Mouse (Mus musculus): ENCODE results near the gene Tnxb. TPM values are rescaled to one million over a fixed set of nuclear protein-coding genes. Genes with fewer than 3 reads are reported as not detected.
A peak's percentile ranks its signal among the peaks of the same experiment; 100 is the strongest.

Tnxb gene
- polyA plus RNA-seq, 1 experiment from 2014 or later, result 2.2 TPM

- Histone ChIP-seq H3K27me3 (replicated peaks; ENCODE audit: control insufficient read depth, insufficient read depth, low read length) (peaks cover 13% of the 10 kb centered on the region; the same call in 1 of the 2 replicates), H3K27ac (ENCODE audit: low read depth) (no peak overlapping the region), H3K36me3 (ENCODE audit: control insufficient read depth, insufficient read depth, low read length) (peaks cover 3% of the 10 kb centered on the region; the same call in 1 of the 2 replicates), H3K4me2 (ENCODE audit: low read length) (no peak overlapping the region), H3K4me3 (ENCODE audit: low read depth, low read length) (no peak overlapping the region), H3K9me3 (ENCODE audit: control insufficient read depth, low read length) (no peaks in the 10 kb centered on the region), H3K9ac (ENCODE audit: low read length) (no peak overlapping the region), H3K4me1 (replicated peaks; ENCODE audit: control insufficient read depth, insufficient read depth, low read length) (peaks cover 18% of the 10 kb centered on the region)
- ATAC-seq (replicated peaks; ENCODE audit: low FRiP score, low TSS enrichment, low read depth), result no peak
- DNase-seq (ENCODE audit: low spot score), result no peak
- 55% methylated on average over 12 of the region's 12 CpGs for WGBS
Measured at GRCm38 (mm10) chr17:34659181-34659896, 11.0 kb upstream of the Tnxb start.

- Histone ChIP-seq H3K36me3 (ENCODE audit: control insufficient read depth, insufficient read depth, low read length) (no peaks in the 10 kb centered on the region), H3K4me3 (ENCODE audit: low read depth, low read length) (no peak overlapping the region), H3K9ac (ENCODE audit: low read length) (no peak overlapping the region), H3K4me2 (ENCODE audit: low read length) (no peak overlapping the region), H3K4me1 (replicated peaks; ENCODE audit: control insufficient read depth, insufficient read depth, low read length) (peaks cover 18% of the 10 kb centered on the region), H3K9me3 (ENCODE audit: control insufficient read depth, low read length) (no peaks in the 10 kb centered on the region), H3K27ac (ENCODE audit: low read depth) (no peak overlapping the region), H3K27me3 (replicated peaks; ENCODE audit: control insufficient read depth, insufficient read depth, low read length) (peaks cover 13% of the 10 kb centered on the region; the same call in 1 of the 2 replicates)
- ATAC-seq (replicated peaks; ENCODE audit: low FRiP score, low TSS enrichment, low read depth) (no peak), DNase-seq (ENCODE audit: low spot score) (no peak)
- 64% methylated on average over 3 of the region's 3 CpGs for WGBS
Measured at GRCm38 (mm10) chr17:34659897-34660214, 10.5 kb upstream of the Tnxb start.

- no peak overlapping the region for H3K27ac ChIP-seq (ENCODE audit: low read depth)
- 39% methylated on average over 8 of the region's 11 CpGs for WGBS
- ATAC-seq (replicated peaks; ENCODE audit: low FRiP score, low TSS enrichment, low read depth) (no peak), DNase-seq (ENCODE audit: low spot score) (no peak)
- no peaks in the 10 kb centered on the region for H3K9me3 ChIP-seq (ENCODE audit: control insufficient read depth, low read length)
- H3K4me1 ChIP-seq (replicated peaks; ENCODE audit: control insufficient read depth, insufficient read depth, low read length), result peaks cover 14% of the 10 kb centered on the region
- H3K9ac ChIP-seq (ENCODE audit: low read length), result no peak overlapping the region
- peak overlapping the region; percentile 38; the same call in 1 of the 2 replicates for H3K4me2 ChIP-seq (ENCODE audit: low read length)
- peaks cover 13% of the 10 kb centered on the region; the same call in 1 of the 2 replicates for H3K27me3 ChIP-seq (replicated peaks; ENCODE audit: control insufficient read depth, insufficient read depth, low read length)
- no peak overlapping the region for H3K4me3 ChIP-seq (ENCODE audit: low read depth, low read length)
- H3K36me3 ChIP-seq (ENCODE audit: control insufficient read depth, insufficient read depth, low read length), result no peaks in the 10 kb centered on the region
Measured at GRCm38 (mm10) chr17:34660259-34660820, 10.0 kb upstream of the Tnxb start.

GRCm38 (mm10) chr17:34661121-34661591, 9.2 kb upstream of the Tnxb start:
- Histone ChIP-seq H3K4me3 (ENCODE audit: low read depth, low read length) (peak overlapping the region; percentile 11; the same call in 1 of the 2 replicates), H3K9ac (ENCODE audit: low read length) (no peak overlapping the region), H3K27ac (ENCODE audit: low read depth) (no peak overlapping the region), H3K4me2 (ENCODE audit: low read length) (peak overlapping the region; percentile 38), H3K36me3 (ENCODE audit: control insufficient read depth, insufficient read depth, low read length) (no peaks in the 10 kb centered on the region), H3K27me3 (replicated peaks; ENCODE audit: control insufficient read depth, insufficient read depth, low read length) (peaks cover 13% of the 10 kb centered on the region; the same call in 1 of the 2 replicates), H3K9me3 (ENCODE audit: control insufficient read depth, low read length) (no peaks in the 10 kb centered on the region), H3K4me1 (replicated peaks; ENCODE audit: control insufficient read depth, insufficient read depth, low read length) (peaks cover 5% of the 10 kb centered on the region)
- DNase-seq (ENCODE audit: low spot score) (no peak), ATAC-seq (replicated peaks; ENCODE audit: low FRiP score, low TSS enrichment, low read depth) (peak; percentile 34; the same call in 1 of the 2 replicates)
- WGBS, result 3% methylated on average over 19 of the region's 19 CpGs

GRCm38 (mm10) chr17:34662468-34662867, 7.9 kb upstream of the Tnxb start:
- ATAC-seq (replicated peaks; ENCODE audit: low FRiP score, low TSS enrichment, low read depth) (no peak), DNase-seq (ENCODE audit: low spot score) (no peak)
- Histone ChIP-seq H3K9ac (ENCODE audit: low read length) (no peak overlapping the region), H3K4me1 (replicated peaks; ENCODE audit: control insufficient read depth, insufficient read depth, low read length) (peaks cover 3% of the 10 kb centered on the region; the same call in 1 of the 2 replicates), H3K36me3 (ENCODE audit: control insufficient read depth, insufficient read depth, low read length) (no peaks in the 10 kb centered on the region), H3K4me3 (ENCODE audit: low read depth, low read length) (no peak overlapping the region), H3K9me3 (ENCODE audit: control insufficient read depth, low read length) (no peaks in the 10 kb centered on the region), H3K27me3 (replicated peaks; ENCODE audit: control insufficient read depth, insufficient read depth, low read length) (peaks cover 13% of the 10 kb centered on the region; the same call in 1 of the 2 replicates), H3K4me2 (ENCODE audit: low read length) (no peak overlapping the region), H3K27ac (ENCODE audit: low read depth) (no peak overlapping the region)
- 89% methylated on average over 1 of the region's 1 CpGs for WGBS

GRCm38 (mm10) chr17:34662978-34663377, 7.4 kb upstream of the Tnxb start:
- Histone ChIP-seq H3K9ac (ENCODE audit: low read length) (no peak overlapping the region), H3K4me1 (replicated peaks; ENCODE audit: control insufficient read depth, insufficient read depth, low read length) (peaks cover 3% of the 10 kb centered on the region; the same call in 1 of the 2 replicates), H3K4me2 (ENCODE audit: low read length) (no peak overlapping the region), H3K27me3 (replicated peaks; ENCODE audit: control insufficient read depth, insufficient read depth, low read length) (peaks cover 13% of the 10 kb centered on the region; the same call in 1 of the 2 replicates), H3K27ac (ENCODE audit: low read depth) (no peak overlapping the region), H3K9me3 (ENCODE audit: control insufficient read depth, low read length) (no peaks in the 10 kb centered on the region), H3K36me3 (ENCODE audit: control insufficient read depth, insufficient read depth, low read length) (no peaks in the 10 kb centered on the region), H3K4me3 (ENCODE audit: low read depth, low read length) (no peak overlapping the region)
- DNase-seq (ENCODE audit: low spot score), result no peak
- WGBS, result 74% methylated on average over 8 of the region's 8 CpGs
- no peak for ATAC-seq (replicated peaks; ENCODE audit: low FRiP score, low TSS enrichment, low read depth)

GRCm38 (mm10) chr17:34663558-34663957, 6.8 kb upstream of the Tnxb start:
- DNase-seq (ENCODE audit: low spot score), result no peak
- WGBS, result 39% methylated on average over 1 of the region's 1 CpGs

GRCm38 (mm10) chr17:34664472-34664871, 5.9 kb upstream of the Tnxb start:
- Histone ChIP-seq H3K4me1 (replicated peaks; ENCODE audit: control insufficient read depth, insufficient read depth, low read length) (peaks cover 3% of the 10 kb centered on the region; the same call in 1 of the 2 replicates), H3K9me3 (ENCODE audit: control insufficient read depth, low read length) (no peaks in the 10 kb centered on the region), H3K27me3 (replicated peaks; ENCODE audit: control insufficient read depth, insufficient read depth, low read length) (peaks cover 6% of the 10 kb centered on the region; the same call in 1 of the 2 replicates), H3K4me2 (ENCODE audit: low read length) (no peak overlapping the region), H3K27ac (ENCODE audit: low read depth) (no peak overlapping the region), H3K4me3 (ENCODE audit: low read depth, low read length) (no peak overlapping the region), H3K36me3 (ENCODE audit: control insufficient read depth, insufficient read depth, low read length) (no peaks in the 10 kb centered on the region), H3K9ac (ENCODE audit: low read length) (no peak overlapping the region)
- ATAC-seq (replicated peaks; ENCODE audit: low FRiP score, low TSS enrichment, low read depth) (no peak), DNase-seq (ENCODE audit: low spot score) (no peak)
- 76% methylated on average over 7 of the region's 7 CpGs for WGBS

More at GRCm38 (mm10) chr17:34663558-34663957, 6.8 kb upstream of the Tnxb start:
- no peak for ATAC-seq (replicated peaks; ENCODE audit: low FRiP score, low TSS enrichment, low read depth)
- no peak overlapping the region for H3K27ac ChIP-seq (ENCODE audit: low read depth)
- no peak overlapping the region for H3K4me3 ChIP-seq (ENCODE audit: low read depth, low read length)
- H3K9me3 ChIP-seq (ENCODE audit: control insufficient read depth, low read length), result no peaks in the 10 kb centered on the region
- no peak overlapping the region for H3K4me2 ChIP-seq (ENCODE audit: low read length)
- H3K36me3 ChIP-seq (ENCODE audit: control insufficient read depth, insufficient read depth, low read length), result no peaks in the 10 kb centered on the region
- peaks cover 3% of the 10 kb centered on the region; the same call in 1 of the 2 replicates for H3K4me1 ChIP-seq (replicated peaks; ENCODE audit: control insufficient read depth, insufficient read depth, low read length)
- H3K27me3 ChIP-seq (replicated peaks; ENCODE audit: control insufficient read depth, insufficient read depth, low read length), result peaks cover 13% of the 10 kb centered on the region; the same call in 1 of the 2 replicates
- H3K9ac ChIP-seq (ENCODE audit: low read length), result no peak overlapping the region

All from intestine, embryonic 14.5 days (tissue).